Comparison of ENCODE assay signal across 22 mouse cellular contexts in the genomic region with DNA sequence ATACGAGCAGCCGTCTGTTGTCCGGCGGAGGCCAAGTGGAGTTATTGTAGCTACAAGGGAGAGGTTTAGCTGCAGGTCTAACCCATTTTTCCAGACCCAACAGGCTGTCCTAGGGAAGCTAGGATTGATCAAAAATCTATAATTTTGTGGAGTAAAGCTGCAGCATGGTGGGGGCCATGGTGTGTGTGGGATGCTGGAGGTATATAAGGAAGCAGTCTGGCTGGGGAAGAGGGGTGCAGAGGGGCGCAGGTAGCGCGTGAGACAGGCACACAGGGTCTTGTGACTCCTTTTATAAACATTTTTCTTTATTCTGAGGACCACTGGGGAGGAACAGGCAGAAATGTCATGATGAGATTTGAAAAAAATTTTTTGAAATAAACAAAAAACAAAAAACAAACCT. TPM values are rescaled to one million over a fixed set of nuclear protein-coding genes. Genes with fewer than 3 reads are reported as not detected.
DNase-seq lines count a peak whose midpoint lies in the region; ATAC-seq and TF ChIP-seq lines count a peak whose summit lies in the region.
"Had no signal": no experiment of that assay in that cellular context is flagged by ENCODE, and none has a peak within 500 bp of the region (broad histone marks: within the 10 kb centered on the region; RNA-seq: fewer than 3 reads in every experiment).

No protein-coding gene starts in this region.

- H3K36me3 ChIP-seq in forebrain, embryonic 16.5 days (ENCODE audit: control insufficient read depth, insufficient read depth) = no peaks in the 10 kb centered on the region
- H3K36me3 ChIP-seq in forebrain, embryonic 15.5 days = no peaks in the 10 kb centered on the region
- no peaks in the 10 kb centered on the region for H3K36me3 ChIP-seq in hindbrain, embryonic 13.5 days
- H3K36me3 ChIP-seq in hindbrain, postnatal 0 days (ENCODE audit: insufficient read depth, low read length) = no peaks in the 10 kb centered on the region
- H3K36me3 ChIP-seq in hindbrain, embryonic 16.5 days (ENCODE audit: control insufficient read depth, insufficient read depth, low read length) = no peaks in the 10 kb centered on the region
- H3K36me3 ChIP-seq in hindbrain, embryonic 11.5 days (ENCODE audit: control insufficient read depth, insufficient read depth, low read length) = no peaks in the 10 kb centered on the region
- H3K36me3 ChIP-seq: embryonic facial prominence, embryonic 13.5 days; embryonic facial prominence, embryonic 15.5 days; forebrain, embryonic 10.5 days had no signal

- DNase-seq in hindbrain, postnatal 0 days (ENCODE audit: low spot score) = no peak
- no peak for DNase-seq in hindbrain, embryonic 11.5 days (ENCODE audit: low spot score)
- DNase-seq: adrenal gland, adult 2 months; adrenal gland, postnatal 10 days; adrenal gland, postnatal 25 days; cerebellum, adult 11 months; cerebellum, adult 18-20 months; cerebellum, adult 8-10 months; cerebellum, adult 9-11 months; cerebellum, postnatal 14 days; cerebellum, postnatal 36 days; embryo, embryonic 11 days had no signal

- WGBS in forebrain, embryonic 16.5 days = 89% methylated on average over 7 of the region's 7 CpGs
- 91% methylated on average over 7 of the region's 7 CpGs for WGBS in forebrain, embryonic 15.5 days
- 85% methylated on average over 7 of the region's 7 CpGs for WGBS in hindbrain, embryonic 13.5 days
- WGBS in hindbrain, postnatal 0 days = 88% methylated on average over 7 of the region's 7 CpGs
- WGBS in hindbrain, embryonic 16.5 days = 86% methylated on average over 7 of the region's 7 CpGs
- WGBS in hindbrain, embryonic 11.5 days = 86% methylated on average over 7 of the region's 7 CpGs

- no peak overlapping the region for H3K4me3 ChIP-seq in forebrain, embryonic 16.5 days (replicated peaks; ENCODE audit: low read length)
- no peak overlapping the region for H3K4me3 ChIP-seq in forebrain, embryonic 15.5 days
- H3K4me3 ChIP-seq in hindbrain, embryonic 13.5 days = no peak overlapping the region
- H3K4me3 ChIP-seq in hindbrain, postnatal 0 days (ENCODE audit: low read length) = no peak overlapping the region
- no peak overlapping the region for H3K4me3 ChIP-seq in hindbrain, embryonic 16.5 days (ENCODE audit: low read length)
- H3K4me3 ChIP-seq in hindbrain, embryonic 11.5 days (ENCODE audit: low read depth, low read length) = no peak overlapping the region
- H3K4me3 ChIP-seq: embryonic facial prominence, embryonic 13.5 days; embryonic facial prominence, embryonic 15.5 days; erythroblast, embryonic 14.5 days; forebrain, embryonic 10.5 days had no signal

- no peak overlapping the region for H3K9ac ChIP-seq in forebrain, embryonic 16.5 days (replicated peaks; ENCODE audit: low read depth, low read length)
- H3K9ac ChIP-seq in forebrain, embryonic 15.5 days (replicated peaks) = no peak overlapping the region
- no peak overlapping the region for H3K9ac ChIP-seq in hindbrain, embryonic 13.5 days
- H3K9ac ChIP-seq in hindbrain, postnatal 0 days (replicated peaks; ENCODE audit: low read length) = no peak overlapping the region
- H3K9ac ChIP-seq in hindbrain, embryonic 16.5 days (ENCODE audit: low read depth, low read length) = no peak overlapping the region
- no peak overlapping the region for H3K9ac ChIP-seq in hindbrain, embryonic 11.5 days (ENCODE audit: low read depth, low read length)
- H3K9ac ChIP-seq: embryonic facial prominence, embryonic 13.5 days; embryonic facial prominence, embryonic 15.5 days had no signal

- no peak overlapping the region for H3K27ac ChIP-seq in forebrain, embryonic 16.5 days (ENCODE audit: low read length)
- no peak overlapping the region for H3K27ac ChIP-seq in forebrain, embryonic 15.5 days (replicated peaks)
- peak overlapping the region; percentile 62; the same call in 1 of the 2 replicates for H3K27ac ChIP-seq in hindbrain, embryonic 13.5 days
- no peak overlapping the region for H3K27ac ChIP-seq in hindbrain, postnatal 0 days
- H3K27ac ChIP-seq in hindbrain, embryonic 16.5 days (ENCODE audit: low read depth, low read length) = no peak overlapping the region
- H3K27ac ChIP-seq in hindbrain, embryonic 11.5 days (ENCODE audit: low read depth, low read length) = no peak overlapping the region
- H3K27ac ChIP-seq: embryonic facial prominence, embryonic 13.5 days; embryonic facial prominence, embryonic 15.5 days; forebrain, embryonic 10.5 days had no signal

- peaks cover under 1% of the 10 kb centered on the region; the same call in 1 of the 2 replicates for H3K4me1 ChIP-seq in forebrain, embryonic 16.5 days (replicated peaks; ENCODE audit: control insufficient read depth, insufficient read depth, low read length)
- H3K4me1 ChIP-seq in forebrain, embryonic 15.5 days = peaks cover 5% of the 10 kb centered on the region
- H3K4me1 ChIP-seq in hindbrain, embryonic 13.5 days (replicated peaks) = peaks cover 12% of the 10 kb centered on the region
- no peaks in the 10 kb centered on the region for H3K4me1 ChIP-seq in hindbrain, postnatal 0 days (ENCODE audit: insufficient read depth, low read length)
- H3K4me1 ChIP-seq in hindbrain, embryonic 16.5 days (ENCODE audit: control insufficient read depth, insufficient read depth, low read depth, low read length) = no peaks in the 10 kb centered on the region; the same call in 1 of the 2 replicates
- no peaks in the 10 kb centered on the region; the same call in 1 of the 2 replicates for H3K4me1 ChIP-seq in hindbrain, embryonic 11.5 days (replicated peaks; ENCODE audit: control insufficient read depth, insufficient read depth, low read length)
- H3K4me1 ChIP-seq: embryonic facial prominence, embryonic 15.5 days had no signal

- peaks cover 6% of the 10 kb centered on the region; the same call in 1 of the 2 replicates for H3K27me3 ChIP-seq in forebrain, embryonic 16.5 days (replicated peaks; ENCODE audit: control insufficient read depth, insufficient read depth, low read length)
- no peaks in the 10 kb centered on the region for H3K27me3 ChIP-seq in forebrain, embryonic 15.5 days
- H3K27me3 ChIP-seq in hindbrain, embryonic 13.5 days = peaks cover 18% of the 10 kb centered on the region
- H3K27me3 ChIP-seq in hindbrain, postnatal 0 days (ENCODE audit: insufficient read depth, low read length) = no peaks in the 10 kb centered on the region
- H3K27me3 ChIP-seq in hindbrain, embryonic 16.5 days (replicated peaks; ENCODE audit: control insufficient read depth, insufficient read depth, low read length) = peaks cover 3% of the 10 kb centered on the region; the same call in 1 of the 2 replicates
- H3K27me3 ChIP-seq in hindbrain, embryonic 11.5 days (ENCODE audit: control insufficient read depth, insufficient read depth, low read length) = 0 out of 2 replicates have a peak, but pooled peaks cover 2% of the 10 kb centered on the region
- H3K27me3 ChIP-seq: embryonic facial prominence, embryonic 15.5 days had no signal

- no peak for TF ChIP-seq CTCF in hindbrain, postnatal 0 days (IDR thresholded peaks at IDR 0.05; ENCODE audit: low read depth)

- no peak overlapping the region for H3K4me2 ChIP-seq in forebrain, embryonic 16.5 days (ENCODE audit: low read length)
- no peak overlapping the region for H3K4me2 ChIP-seq in forebrain, embryonic 15.5 days (replicated peaks)
- no peak overlapping the region for H3K4me2 ChIP-seq in hindbrain, embryonic 13.5 days
- H3K4me2 ChIP-seq in hindbrain, postnatal 0 days (ENCODE audit: low read depth, low read length) = no peak overlapping the region
- H3K4me2 ChIP-seq in hindbrain, embryonic 16.5 days (ENCODE audit: low read length) = no peak overlapping the region
- H3K4me2 ChIP-seq in hindbrain, embryonic 11.5 days (replicated peaks; ENCODE audit: low read depth, low read length) = no peak overlapping the region
- H3K4me2 ChIP-seq: embryonic facial prominence, embryonic 13.5 days; embryonic facial prominence, embryonic 15.5 days had no signal

- peak; percentile 47; the same call in 1 of the 2 replicates for ATAC-seq in forebrain, embryonic 16.5 days
- no peak; the same call in 1 of the 2 replicates for ATAC-seq in forebrain, embryonic 15.5 days (replicated peaks)
- ATAC-seq in hindbrain, embryonic 13.5 days (ENCODE audit: low FRiP score) = no peak
- ATAC-seq in hindbrain, postnatal 0 days = no peak
- 0 out of 2 replicates have a peak, but pooled peaks have one; percentile 40 for ATAC-seq in hindbrain, embryonic 16.5 days
- ATAC-seq in hindbrain, embryonic 11.5 days (ENCODE audit: low FRiP score) = no peak
- ATAC-seq: forebrain, embryonic 14.5 days had no signal

- no peaks in the 10 kb centered on the region for H3K9me3 ChIP-seq in forebrain, embryonic 16.5 days (ENCODE audit: control insufficient read depth, low read length)
- no peaks in the 10 kb centered on the region for H3K9me3 ChIP-seq in forebrain, embryonic 15.5 days
- H3K9me3 ChIP-seq in hindbrain, embryonic 13.5 days = no peaks in the 10 kb centered on the region
- H3K9me3 ChIP-seq in hindbrain, postnatal 0 days (ENCODE audit: low read length) = no peaks in the 10 kb centered on the region
- H3K9me3 ChIP-seq in hindbrain, embryonic 16.5 days (ENCODE audit: control insufficient read depth, low read length) = no peaks in the 10 kb centered on the region
- H3K9me3 ChIP-seq in hindbrain, embryonic 11.5 days (ENCODE audit: control insufficient read depth, low read length) = no peaks in the 10 kb centered on the region
- H3K9me3 ChIP-seq: embryonic facial prominence, embryonic 13.5 days; embryonic facial prominence, embryonic 15.5 days; forebrain, embryonic 10.5 days had no signal

RNA-seq across cellular contexts. Expression of gene Slc4a3, which starts 57.5 kb away (rescaled TPM):
- polyA plus RNA-seq in forebrain, embryonic 16.5 days (2015; fragmentation: Nextera tagmentation; extraction: Ambion mirVana) = 37.4 and 50.4 TPM in 2 replicates
- 35.2 and 35.9 TPM in 2 replicates for polyA plus RNA-seq in forebrain, embryonic 15.5 days (2015; fragmentation: Nextera tagmentation; extraction: Ambion mirVana)
- 50.4 and 50.9 TPM in 2 replicates for polyA plus RNA-seq in hindbrain, embryonic 13.5 days (2015; fragmentation: Nextera tagmentation; extraction: Ambion mirVana)
- total RNA-seq in hindbrain, postnatal 0 days (2014; rRNA removed) = 191 and 194 TPM in 2 replicates
- polyA plus RNA-seq in hindbrain, postnatal 0 days (2015; fragmentation: Nextera tagmentation; extraction: Ambion mirVana) = 90.0 and 96.4 TPM in 2 replicates
- polyA plus RNA-seq in hindbrain, embryonic 16.5 days (2015; fragmentation: Nextera tagmentation; extraction: Ambion mirVana) = 84.9 and 85.4 TPM in 2 replicates
- 8.0 and 9.2 TPM in 2 replicates for polyA plus RNA-seq in hindbrain, embryonic 11.5 days (2014; fragmentation: Nextera tagmentation; extraction: Ambion mirVana)
- total RNA-seq: MEL had no signal
- polyA plus RNA-seq: erythroblast, embryonic 14.5 days had no signal

Comparison
In these comparisons a context has a peak if more than half of its experiments do, and no peak if none do; other contexts are left out.
1. ATAC-seq: peak in forebrain, embryonic 16.5 days (single experiment) and hindbrain, embryonic 16.5 days (single experiment); none in forebrain, embryonic 15.5 days (single experiment), hindbrain, embryonic 13.5 days (single experiment), hindbrain, postnatal 0 days (single experiment) and hindbrain, embryonic 11.5 days (single experiment).